Mouse (Mus musculus) cerebellum, postnatal 10 days (tissue): ENCODE measurements around the gene Dhrs9.
"Not testable (repeated sequence)": the region's sequence is repeated elsewhere in the genome, so short reads cannot be mapped to it uniquely, and the experiment has no call there.

Experiments
- DNase-seq, 2 experiments: peaks; one replicate each; pipeline ENCODE4 v3.0.0; 2021; ENCODE audit warnings: mixed read lengths in 2 of 2

The Dhrs9 gene

GRCm38 (mm10) chr2:69380281-69380680 is at the start of gene Dhrs9:
Gene Dhrs9, plus strand, starts transcription at chr2:69380445.
- DNase-seq: no peak

- not testable (repeated sequence) for DNase-seq
Observed at GRCm38 (mm10) chr2:69331523-69331922, 48.7 kb upstream of the Dhrs9 start.

- DNase-seq: no peak
Observed at GRCm38 (mm10) chr2:69341506-69341905, 38.7 kb upstream of the Dhrs9 start.

- no peak for DNase-seq
Observed at GRCm38 (mm10) chr2:69342496-69343221, 37.6 kb upstream of the Dhrs9 start, which contains the start of gene Abcb11. Gene Abcb11, minus strand, starts transcription at chr2:69342616.

GRCm38 (mm10) chr2:69355402-69355801 is 24.8 kb upstream of the Dhrs9 start:
- DNase-seq: not testable (repeated sequence)

GRCm38 (mm10) chr2:69364831-69365230 is 15.4 kb upstream of the Dhrs9 start:
- no peak for DNase-seq

- DNase-seq: no peak
Observed at GRCm38 (mm10) chr2:69365275-69365674, 15.0 kb upstream of the Dhrs9 start.

GRCm38 (mm10) chr2:69376780-69377179 is 3.5 kb upstream of the Dhrs9 start:
- DNase-seq: no peak

- peak; percentile 11 to 33 for DNase-seq
Observed at GRCm38 (mm10) chr2:69379801-69380200, 444 bp upstream of the Dhrs9 start.

- peak; percentile 17 to 19 for DNase-seq
Observed at GRCm38 (mm10) chr2:69381740-69382139, 1.5 kb downstream of the Dhrs9 start.

GRCm38 (mm10) chr2:69382838-69383237 is 2.6 kb downstream of the Dhrs9 start:
- no peak for DNase-seq

- no peak for DNase-seq
Observed at GRCm38 (mm10) chr2:69386118-69386871, 6.0 kb downstream of the Dhrs9 start.

GRCm38 (mm10) chr2:69393947-69394346 is 13.7 kb downstream of the Dhrs9 start:
- no peak for DNase-seq

- no peak for DNase-seq
Observed at GRCm38 (mm10) chr2:69395597-69396248, 15.5 kb downstream of the Dhrs9 start.

- DNase-seq: no peak
Observed at GRCm38 (mm10) chr2:69396760-69397435, 16.7 kb downstream of the Dhrs9 start.

GRCm38 (mm10) chr2:69400866-69401604 is 20.8 kb downstream of the Dhrs9 start:
- DNase-seq: peak in 1 of 2 experiments; percentile 6

GRCm38 (mm10) chr2:69401891-69402290 is 21.6 kb downstream of the Dhrs9 start:
- no peak for DNase-seq

- peak in 1 of 2 experiments; percentile 14 for DNase-seq
Observed at GRCm38 (mm10) chr2:69402309-69402708, 22.1 kb downstream of the Dhrs9 start.

GRCm38 (mm10) chr2:69405692-69406091 is 25.4 kb downstream of the Dhrs9 start:
- no peak for DNase-seq

GRCm38 (mm10) chr2:69414539-69414938 is 34.3 kb downstream of the Dhrs9 start:
- DNase-seq: no peak

GRCm38 (mm10) chr2:69415070-69415469 is 34.8 kb downstream of the Dhrs9 start:
- DNase-seq: no peak

- DNase-seq: no peak
Observed at GRCm38 (mm10) chr2:69418294-69418881, 38.1 kb downstream of the Dhrs9 start.
